Mouse (Mus musculus): ENCODE results near the gene Rpia. TPM values are rescaled to one million over a fixed set of nuclear protein-coding genes. Genes with fewer than 3 reads are reported as not detected.

Gene Rpia
- polyA plus RNA-seq, 1 experiment from 2014 or later: 3.3 TPM

DNA sequence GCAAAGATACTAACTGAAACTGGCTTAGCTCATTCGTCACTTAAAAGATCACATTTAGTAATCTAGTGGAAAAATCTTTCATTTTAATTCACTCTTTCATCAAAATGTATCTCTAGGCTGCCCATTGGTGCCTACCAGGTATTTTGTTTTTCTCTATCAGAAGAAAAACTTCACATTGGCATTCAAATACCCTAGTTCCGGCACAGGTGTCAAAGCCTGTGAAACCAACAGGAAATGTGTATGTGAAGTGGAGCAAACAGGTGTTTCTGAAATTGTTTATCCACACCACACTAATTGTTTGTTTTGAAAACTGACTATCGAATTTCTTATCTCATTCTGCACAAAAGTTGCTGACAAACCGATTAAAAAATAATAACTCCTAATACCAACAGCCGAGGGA is 27.5 kb downstream of the Rpia start:
- WGBS: 95% methylated on average over 5 of the region's 5 CpGs
- Histone ChIP-seq H3K27ac (no peak overlapping the region), H3K9ac (no peak overlapping the region), H3K4me3 (no peak overlapping the region), H3K27me3 (no peaks in the 10 kb centered on the region), H3K4me2 (no peak overlapping the region), H3K4me1 (replicated peaks) (no peaks in the 10 kb centered on the region), H3K9me3 (no peaks in the 10 kb centered on the region), H3K36me3 (peaks cover 37% of the 10 kb centered on the region)
- ATAC-seq (ENCODE audit: low FRiP score): no peak

DNA sequence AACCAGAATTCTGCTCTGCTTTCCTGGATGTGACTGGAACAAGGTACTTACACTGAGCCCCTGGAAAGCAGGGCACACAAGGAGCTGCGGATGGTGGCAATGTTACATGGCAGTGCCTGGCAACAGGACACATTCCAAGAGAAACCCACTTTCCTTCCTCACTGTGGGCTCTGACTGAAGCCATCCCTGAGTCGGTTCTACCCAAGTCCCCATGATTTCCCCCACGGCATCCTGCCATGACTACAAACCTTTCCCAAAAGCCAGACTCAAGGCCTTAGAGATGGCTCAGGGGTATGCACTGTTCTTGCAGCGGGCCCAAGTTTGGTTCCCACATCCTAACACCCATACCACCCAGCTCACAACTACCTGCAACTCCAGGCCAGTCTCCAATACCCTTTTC is 28.2 kb downstream of the Rpia start:
- Histone ChIP-seq H3K27ac (no peak overlapping the region), H3K4me2 (no peak overlapping the region), H3K4me3 (no peak overlapping the region), H3K27me3 (no peaks in the 10 kb centered on the region), H3K9ac (no peak overlapping the region), H3K9me3 (no peaks in the 10 kb centered on the region), H3K4me1 (replicated peaks) (no peaks in the 10 kb centered on the region), H3K36me3 (peaks cover 35% of the 10 kb centered on the region)
- ATAC-seq (ENCODE audit: low FRiP score): no peak
- 94% methylated on average over 4 of the region's 4 CpGs for WGBS

DNA sequence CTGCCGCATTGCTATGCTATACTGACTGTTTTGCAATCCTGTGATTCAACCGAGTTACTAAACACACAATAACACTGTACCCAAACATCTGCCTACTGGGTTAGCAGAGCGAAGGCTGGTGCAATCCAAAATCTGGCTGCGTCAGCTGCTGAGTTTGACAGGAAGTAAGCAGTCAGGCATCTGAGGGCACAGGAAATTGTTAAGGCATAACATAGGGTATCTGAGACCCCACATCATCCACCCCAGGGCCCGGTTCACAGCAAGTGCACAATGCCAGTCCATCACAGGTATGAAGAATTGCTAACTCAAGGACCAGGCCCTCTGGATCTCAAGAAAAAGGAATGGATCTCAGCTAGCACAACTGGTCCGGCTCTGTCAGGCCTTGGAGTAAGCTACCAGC is 29.4 kb downstream of the Rpia start:
- no peak overlapping the region for H3K9ac ChIP-seq
- ATAC-seq (ENCODE audit: low FRiP score): no peak
- H3K27me3 ChIP-seq: no peaks in the 10 kb centered on the region
- no peak overlapping the region for H3K27ac ChIP-seq
- H3K4me2 ChIP-seq: no peak overlapping the region
- WGBS: 90% methylated on average over 6 of the region's 6 CpGs
- H3K4me3 ChIP-seq: no peak overlapping the region
- no peaks in the 10 kb centered on the region for H3K4me1 ChIP-seq (replicated peaks)
- H3K36me3 ChIP-seq: peaks cover 25% of the 10 kb centered on the region
- no peaks in the 10 kb centered on the region for H3K9me3 ChIP-seq

DNA sequence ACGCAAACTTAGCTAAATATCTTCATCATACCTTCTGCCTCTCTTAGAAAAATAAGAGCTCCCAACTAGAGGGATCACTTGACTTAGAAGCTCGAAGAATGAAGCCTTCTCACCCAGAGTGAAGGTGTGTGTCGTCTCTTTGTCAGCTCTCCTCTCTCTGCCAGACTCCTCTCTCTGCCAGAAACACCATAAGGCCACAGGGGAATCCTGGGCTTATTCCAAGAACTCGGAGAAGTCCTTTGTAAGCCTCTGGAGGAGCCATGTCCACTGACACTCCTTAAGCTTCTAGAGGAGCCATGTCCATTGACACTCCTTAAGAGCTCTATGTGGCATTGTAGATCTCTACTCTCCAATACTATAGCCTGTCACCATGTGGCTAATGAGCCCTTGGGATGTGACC is 31.1 kb downstream of the Rpia start:
- Histone ChIP-seq H3K9me3 (no peaks in the 10 kb centered on the region), H3K36me3 (peaks cover 10% of the 10 kb centered on the region), H3K9ac (no peak overlapping the region), H3K27me3 (no peaks in the 10 kb centered on the region), H3K4me3 (no peak overlapping the region), H3K4me2 (no peak overlapping the region), H3K27ac (no peak overlapping the region), H3K4me1 (replicated peaks) (no peaks in the 10 kb centered on the region)
- ATAC-seq (ENCODE audit: low FRiP score): no peak
- 90% methylated on average over 4 of the region's 4 CpGs for WGBS

DNA sequence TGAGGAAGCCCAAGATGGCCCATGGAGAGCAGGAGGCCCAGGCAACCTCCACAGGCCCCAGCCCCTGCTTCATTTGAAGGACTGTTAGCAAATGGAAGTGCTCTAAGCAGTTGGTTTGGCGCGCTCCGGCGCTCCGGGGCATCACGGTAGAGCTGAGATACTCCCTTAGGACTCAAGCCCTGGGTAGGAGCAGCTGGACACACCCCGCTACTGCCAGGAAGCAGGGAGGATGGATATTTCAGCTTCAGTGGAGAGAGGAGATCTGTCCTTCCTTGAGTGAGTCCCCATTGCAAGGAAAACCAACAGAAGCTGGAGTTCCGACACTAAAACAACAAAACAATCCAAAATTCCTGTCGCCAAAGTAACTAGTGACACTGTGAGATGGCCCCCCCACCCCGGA is 37.2 kb downstream of the Rpia start:
- Histone ChIP-seq H3K4me3 (no peak overlapping the region), H3K27ac (no peak overlapping the region)
- 89% methylated on average over 10 of the region's 10 CpGs for WGBS

DNA sequence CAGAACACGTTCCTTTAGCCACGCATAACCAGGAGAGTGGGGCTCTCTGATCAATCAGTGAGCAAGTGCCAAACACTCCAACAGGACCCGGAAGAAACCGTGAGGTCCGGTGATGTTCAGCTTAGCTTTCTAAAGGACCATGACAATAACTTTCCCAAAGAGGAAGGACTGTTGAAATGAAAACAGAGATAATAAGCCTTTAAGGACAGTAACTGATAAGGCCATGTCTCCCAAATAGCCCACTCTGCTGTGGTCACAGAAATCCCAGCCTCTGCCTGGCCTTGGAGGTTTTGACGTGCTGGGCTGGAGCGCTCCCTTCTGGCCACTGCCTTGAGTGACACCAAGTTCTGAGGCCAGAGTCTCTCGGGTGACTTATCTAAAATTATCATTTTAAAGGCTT is 39.7 kb downstream of the Rpia start:
- no peak overlapping the region for H3K4me3 ChIP-seq

More for the DNA sequence above, 37.2 kb downstream of the Rpia start:
- Histone ChIP-seq H3K9ac (no peak overlapping the region), H3K4me1 (replicated peaks) (0 out of 2 replicates have a peak, but pooled peaks cover 3% of the 10 kb centered on the region), H3K36me3 (no peaks in the 10 kb centered on the region), H3K9me3 (no peaks in the 10 kb centered on the region), H3K4me2 (no peak overlapping the region), H3K27me3 (no peaks in the 10 kb centered on the region)
- ATAC-seq (ENCODE audit: low FRiP score): no peak

DNA sequence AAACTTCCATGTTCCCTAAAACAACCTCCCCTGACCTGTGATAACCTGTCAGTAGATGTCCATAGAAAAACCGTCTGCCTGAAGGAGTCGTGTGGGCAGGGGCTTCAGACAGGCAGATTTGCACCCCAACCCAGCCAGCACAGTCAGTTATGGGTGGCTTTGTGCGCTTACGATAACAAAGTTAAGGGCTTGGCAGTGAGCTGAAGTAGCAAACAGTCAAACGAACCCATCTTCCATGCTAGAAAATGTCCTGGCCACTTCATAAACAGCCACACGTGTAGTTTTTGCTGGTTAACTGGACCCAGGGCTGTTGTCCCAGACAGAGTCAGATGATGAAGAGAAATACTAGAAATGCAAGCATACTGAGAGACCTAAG is 40.1 kb downstream of the Rpia start:
- Histone ChIP-seq H3K4me3 (no peak overlapping the region), H3K9ac (no peak overlapping the region), H3K36me3 (no peaks in the 10 kb centered on the region), H3K9me3 (no peaks in the 10 kb centered on the region), H3K4me1 (replicated peaks) (0 out of 2 replicates have a peak, but pooled peaks cover 3% of the 10 kb centered on the region), H3K4me2 (no peak overlapping the region), H3K27me3 (no peaks in the 10 kb centered on the region), H3K27ac (no peak overlapping the region)
- 83% methylated on average over 6 of the region's 6 CpGs for WGBS
- no peak for ATAC-seq (ENCODE audit: low FRiP score)

More for the DNA sequence above, 39.7 kb downstream of the Rpia start:
- WGBS: 61% methylated on average over 8 of the region's 8 CpGs
- 0 out of 2 replicates have a peak, but pooled peaks cover 3% of the 10 kb centered on the region for H3K4me1 ChIP-seq (replicated peaks)
- no peak for ATAC-seq (ENCODE audit: low FRiP score)
- no peak overlapping the region for H3K9ac ChIP-seq
- no peaks in the 10 kb centered on the region for H3K27me3 ChIP-seq
- H3K9me3 ChIP-seq: no peaks in the 10 kb centered on the region
- no peak overlapping the region for H3K27ac ChIP-seq
- H3K36me3 ChIP-seq: no peaks in the 10 kb centered on the region
- H3K4me2 ChIP-seq: no peak overlapping the region

DNA sequence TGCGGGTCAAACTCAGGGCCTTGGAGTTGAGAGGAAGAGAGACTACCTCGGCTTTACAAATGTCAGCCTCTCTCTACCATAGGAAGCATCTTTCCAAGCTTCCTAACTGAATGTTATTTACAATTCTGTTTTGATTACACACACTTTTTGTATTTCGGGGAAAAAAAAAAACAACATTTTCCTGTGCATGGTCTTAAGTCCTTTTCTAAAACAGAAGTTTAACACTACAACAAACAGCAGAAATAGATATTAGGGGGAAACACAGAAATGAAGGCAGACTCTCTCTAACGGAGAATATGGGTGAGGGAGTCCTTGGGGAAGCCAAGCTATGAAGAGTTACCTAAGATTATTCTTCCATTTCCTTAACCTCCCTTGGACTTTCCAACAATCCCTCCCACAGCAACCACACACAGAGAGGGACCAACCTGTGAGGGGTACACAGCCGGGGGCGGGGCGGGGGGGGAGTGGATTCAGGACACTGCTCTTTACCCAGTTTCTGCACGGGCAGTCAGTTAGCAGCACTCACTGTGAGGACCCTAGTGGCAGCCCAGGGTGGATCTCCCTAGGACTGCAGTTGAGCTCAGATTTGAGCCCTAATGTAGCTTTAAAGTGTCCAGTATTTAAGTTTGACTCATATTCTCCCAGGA is 40.7 kb downstream of the Rpia start:
- H3K9ac ChIP-seq: no peak overlapping the region
- no peaks in the 10 kb centered on the region for H3K9me3 ChIP-seq
- 0 out of 2 replicates have a peak, but pooled peaks cover 3% of the 10 kb centered on the region for H3K4me1 ChIP-seq (replicated peaks)
- H3K27me3 ChIP-seq: no peaks in the 10 kb centered on the region
- no peak overlapping the region for H3K27ac ChIP-seq
- ATAC-seq (ENCODE audit: low FRiP score): no peak
- H3K4me3 ChIP-seq: no peak overlapping the region
- no peak overlapping the region for H3K4me2 ChIP-seq
- 76% methylated on average over 8 of the region's 8 CpGs for WGBS
- no peaks in the 10 kb centered on the region for H3K36me3 ChIP-seq

DNA sequence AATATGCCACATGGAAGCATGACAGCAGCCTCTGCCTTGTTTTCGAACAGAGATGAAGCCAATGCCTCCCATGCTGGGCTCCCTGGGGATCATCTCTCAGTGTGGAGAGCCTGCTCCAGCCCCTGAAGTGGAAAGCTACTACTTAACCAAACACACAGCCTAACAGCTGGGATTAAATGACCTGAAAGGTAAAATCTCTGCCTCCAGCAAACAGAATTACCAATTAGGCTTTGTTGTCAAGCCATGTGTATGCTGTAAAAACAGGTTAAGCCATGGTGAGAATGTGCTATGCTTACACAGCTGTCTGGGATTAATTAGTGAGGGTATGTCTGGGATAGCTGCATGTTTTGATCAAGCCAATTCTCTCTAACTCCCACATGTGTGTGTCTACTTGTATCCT is 42.3 kb downstream of the Rpia start:
- Histone ChIP-seq H3K4me2 (no peak overlapping the region), H3K4me1 (replicated peaks) (0 out of 2 replicates have a peak, but pooled peaks cover 3% of the 10 kb centered on the region), H3K4me3 (no peak overlapping the region), H3K36me3 (no peaks in the 10 kb centered on the region), H3K9ac (no peak overlapping the region), H3K9me3 (no peaks in the 10 kb centered on the region), H3K27ac (no peak overlapping the region), H3K27me3 (no peaks in the 10 kb centered on the region)
- no peak for ATAC-seq (ENCODE audit: low FRiP score)
- 30% methylated on average over 1 of the region's 1 CpGs for WGBS

DNA sequence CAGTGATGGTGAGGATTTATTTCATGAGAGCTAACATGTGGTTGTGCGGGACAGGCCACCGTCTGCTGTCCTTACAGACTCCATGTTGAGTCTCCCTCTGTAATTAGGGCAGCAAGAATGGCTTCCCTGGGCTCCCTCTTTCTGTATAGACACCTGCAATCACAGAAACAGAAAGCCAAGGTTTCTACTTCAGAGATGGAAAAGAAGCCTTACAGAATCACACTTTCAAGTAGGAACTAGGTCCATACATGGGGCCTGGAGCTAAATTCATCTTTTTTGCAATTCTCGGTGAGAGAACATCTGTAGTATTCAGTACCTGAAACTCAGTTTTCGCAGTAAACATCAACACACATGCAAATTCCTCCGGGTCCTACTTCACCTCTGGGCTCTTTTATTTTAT is 44.3 kb downstream of the Rpia start:
- Histone ChIP-seq H3K4me3 (no peak overlapping the region), H3K4me1 (replicated peaks) (no peaks in the 10 kb centered on the region)

DNA sequence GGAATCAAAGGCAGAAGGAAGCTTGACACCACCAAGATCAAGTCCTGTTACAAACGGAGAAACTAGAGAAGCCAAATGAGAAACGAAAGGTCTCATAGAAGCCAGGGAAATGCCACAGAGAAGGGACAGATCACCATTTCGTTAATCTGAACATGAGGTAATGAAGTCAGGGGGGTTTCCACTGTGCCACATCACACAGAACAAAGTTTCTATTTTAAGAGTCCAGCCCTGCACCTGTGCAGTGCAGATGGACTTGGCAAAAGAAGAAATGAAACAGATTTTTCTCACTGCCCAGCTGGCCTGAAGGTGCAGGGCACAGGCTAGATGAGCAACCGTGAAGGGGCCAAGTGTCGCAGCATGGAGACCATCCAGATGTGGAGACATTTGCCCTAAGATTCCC is 48.1 kb downstream of the Rpia start:
- H3K4me3 ChIP-seq: no peak overlapping the region
- H3K27ac ChIP-seq: no peak overlapping the region
- ATAC-seq (ENCODE audit: low FRiP score): no peak
- H3K4me2 ChIP-seq: no peak overlapping the region
- 88% methylated on average over 5 of the region's 5 CpGs for WGBS
- H3K9ac ChIP-seq: no peak overlapping the region
- H3K4me1 ChIP-seq (replicated peaks): no peaks in the 10 kb centered on the region
- H3K9me3 ChIP-seq: no peaks in the 10 kb centered on the region
- H3K36me3 ChIP-seq: no peaks in the 10 kb centered on the region
- H3K27me3 ChIP-seq: no peaks in the 10 kb centered on the region

More for the DNA sequence above, 44.3 kb downstream of the Rpia start:
- Histone ChIP-seq H3K27me3 (no peaks in the 10 kb centered on the region), H3K9ac (no peak overlapping the region), H3K4me2 (no peak overlapping the region), H3K27ac (no peak overlapping the region), H3K36me3 (no peaks in the 10 kb centered on the region), H3K9me3 (no peaks in the 10 kb centered on the region)
- WGBS: 94% methylated on average over 5 of the region's 5 CpGs
- no peak for ATAC-seq (ENCODE audit: low FRiP score)

DNA sequence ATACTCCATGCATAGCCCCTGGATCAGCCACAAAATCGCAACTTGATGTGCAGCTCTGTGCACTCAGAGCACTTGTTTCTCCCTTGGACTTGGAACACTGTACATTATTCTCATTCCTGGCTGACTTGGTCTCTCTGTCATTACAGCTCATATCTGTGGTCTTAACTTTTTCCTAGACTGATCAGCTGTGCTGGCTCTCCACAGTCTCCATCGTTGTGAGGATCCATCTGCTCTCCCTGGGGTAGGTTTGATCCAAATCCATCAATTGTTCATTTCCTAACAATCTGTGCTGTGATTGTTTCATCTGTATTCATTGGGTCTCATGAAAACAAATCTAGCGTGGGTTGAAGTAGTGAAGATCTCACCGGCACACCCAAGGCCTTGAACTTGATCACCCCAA is 49.2 kb downstream of the Rpia start:
- 92% methylated on average over 4 of the region's 4 CpGs for WGBS
- Histone ChIP-seq H3K27ac (no peak overlapping the region), H3K36me3 (no peaks in the 10 kb centered on the region), H3K9ac (no peak overlapping the region), H3K27me3 (no peaks in the 10 kb centered on the region), H3K4me1 (replicated peaks) (no peaks in the 10 kb centered on the region), H3K4me2 (no peak overlapping the region), H3K4me3 (no peak overlapping the region), H3K9me3 (no peaks in the 10 kb centered on the region)
- ATAC-seq (ENCODE audit: low FRiP score): no peak

DNA sequence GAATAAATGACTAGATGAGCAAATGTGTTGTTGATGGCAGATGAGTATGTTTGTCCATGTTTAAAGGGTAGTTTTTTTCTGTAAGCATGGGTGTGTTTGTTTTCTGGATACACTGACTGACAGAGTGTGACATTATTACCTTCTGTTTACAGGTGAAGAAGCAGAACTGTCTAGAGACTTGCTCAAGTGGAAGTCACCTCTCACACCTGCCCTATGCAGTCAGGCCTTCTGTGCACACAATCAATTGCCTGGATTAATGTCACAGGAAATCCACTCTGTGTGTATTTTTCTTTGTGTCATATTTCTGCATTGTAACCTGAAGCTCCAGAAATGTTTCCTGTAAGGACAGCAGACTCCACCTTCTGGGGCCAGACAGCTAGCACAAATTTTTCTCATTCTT is 51.5 kb downstream of the Rpia start:
- H3K9me3 ChIP-seq: no peaks in the 10 kb centered on the region
- H3K27ac ChIP-seq: no peak overlapping the region
- H3K27me3 ChIP-seq: no peaks in the 10 kb centered on the region
- H3K9ac ChIP-seq: no peak overlapping the region
- H3K36me3 ChIP-seq: no peaks in the 10 kb centered on the region
- no peak overlapping the region for H3K4me2 ChIP-seq
- no peak overlapping the region for H3K4me3 ChIP-seq
- ATAC-seq (ENCODE audit: low FRiP score): no peak
- no peaks in the 10 kb centered on the region for H3K4me1 ChIP-seq (replicated peaks)

Data from hindbrain, embryonic 13.5 days (tissue).